Mouse (Mus musculus): ENCODE measurements at regions not wholly inside any gene's neighbourhood (a gene's known extent, or its start where the extent isn't known, plus 50 kb on each side); places are given as distances from the start of the nearest gene placed in this dataset.

GRCm38 (mm10) chr8:34709316-34709715 lies 597.8 kb upstream of the Gm10131 start:
- in situ Hi-C loops (cut with MseI, MboI): no loop called here

- in situ Hi-C loops (cut with MseI, MboI): no loop called here
Observed at GRCm38 (mm10) chr8:34703351-34703750, 591.8 kb upstream of the Gm10131 start.

- in situ Hi-C loops (cut with MseI, MboI): no loop called here
Observed at GRCm38 (mm10) chr8:34702806-34703205, 591.3 kb upstream of the Gm10131 start.

- in situ Hi-C loops (cut with MseI, MboI): no loop called here
Observed at GRCm38 (mm10) chr8:34699015-34699414, 587.5 kb upstream of the Gm10131 start.

- in situ Hi-C loops (cut with MseI, MboI): no loop called here
Observed at GRCm38 (mm10) chr8:34696365-34696764, 584.8 kb upstream of the Gm10131 start.

GRCm38 (mm10) chr8:34692606-34693005 lies 581.1 kb upstream of the Gm10131 start:
- in situ Hi-C loops (cut with MseI, MboI): no loop called here

- in situ Hi-C loops (cut with MseI, MboI): no loop called here
Observed at GRCm38 (mm10) chr8:34691776-34692175, 580.2 kb upstream of the Gm10131 start.

GRCm38 (mm10) chr8:34689825-34690493 lies 578.4 kb upstream of the Gm10131 start:
- in situ Hi-C loops (cut with MseI, MboI): no loop called here

- in situ Hi-C loops (cut with MseI, MboI): no loop called here
Observed at GRCm38 (mm10) chr8:34689049-34689824, 577.7 kb upstream of the Gm10131 start.

- in situ Hi-C loops (cut with MseI, MboI): no loop called here
Observed at GRCm38 (mm10) chr8:34688396-34689048, 577.0 kb upstream of the Gm10131 start.

GRCm38 (mm10) chr8:34686371-34686770 lies 574.8 kb upstream of the Gm10131 start:
- in situ Hi-C loops (cut with MseI, MboI): no loop called here

- in situ Hi-C loops (cut with MseI, MboI): no loop called here
Observed at GRCm38 (mm10) chr8:34684683-34685082, 573.1 kb upstream of the Gm10131 start.

- in situ Hi-C loops (cut with MseI, MboI): no loop called here
Observed at GRCm38 (mm10) chr8:34683173-34683572, 571.6 kb upstream of the Gm10131 start.

- in situ Hi-C loops (cut with MseI, MboI): no loop called here
Observed at GRCm38 (mm10) chr8:34682221-34682620, 570.7 kb upstream of the Gm10131 start.

- in situ Hi-C loops (cut with MseI, MboI): no loop called here
Observed at GRCm38 (mm10) chr8:34679565-34680291, 568.2 kb upstream of the Gm10131 start.

GRCm38 (mm10) chr8:34678879-34679278 lies 567.3 kb upstream of the Gm10131 start:
- in situ Hi-C loops (cut with MseI, MboI): no loop called here

GRCm38 (mm10) chr8:34671716-34672115 lies 560.2 kb upstream of the Gm10131 start:
- in situ Hi-C loops (cut with MseI, MboI): no loop called here

- in situ Hi-C loops (cut with MseI, MboI): no loop called here
Observed at GRCm38 (mm10) chr8:34670930-34671715, 559.6 kb upstream of the Gm10131 start.

- in situ Hi-C loops (cut with MseI, MboI): no loop called here
Observed at GRCm38 (mm10) chr8:34669146-34669545, 557.6 kb upstream of the Gm10131 start.

GRCm38 (mm10) chr8:34664429-34664828 lies 552.9 kb upstream of the Gm10131 start:
- in situ Hi-C loops (cut with MseI, MboI): no loop called here

GRCm38 (mm10) chr8:34662532-34662931 lies 551.0 kb upstream of the Gm10131 start:
- in situ Hi-C loops (cut with MseI, MboI): no loop called here

All from mouse trophoblast stem cell (cell line).